ENCODE assay signal across 8 mouse cellular contexts in genomic region chr17:12169326-12169836, GRCm38 (mm10). TPM values are rescaled to one million over a fixed set of nuclear protein-coding genes. Genes with fewer than 3 reads are reported as not detected.
A peak's percentile ranks its signal among the peaks of the same experiment; 100 is the strongest.
DNase-seq lines count a peak whose midpoint lies in the region; ATAC-seq and TF ChIP-seq lines count a peak whose summit lies in the region.

No protein-coding gene starts in this region.

- H3K27ac ChIP-seq in embryonic facial prominence, embryonic 12.5 days = peak overlapping the region; percentile 47; the same call in 1 of the 2 replicates
- no peak overlapping the region for H3K27ac ChIP-seq in embryonic facial prominence, embryonic 10.5 days (replicated peaks)
- peak overlapping the region; percentile 71 for H3K27ac ChIP-seq in lung, embryonic 15.5 days
- H3K27ac ChIP-seq in stomach, postnatal 0 days (replicated peaks) = peak overlapping the region; percentile 63; the same call in 1 of the 2 replicates

- 82% methylated on average over 12 of the region's 12 CpGs for WGBS in embryonic facial prominence, embryonic 12.5 days
- WGBS in embryonic facial prominence, embryonic 10.5 days = 86% methylated on average over 12 of the region's 12 CpGs
- WGBS in lung, embryonic 15.5 days = 37% methylated on average over 12 of the region's 12 CpGs
- 52% methylated on average over 12 of the region's 12 CpGs for WGBS in lung, adult 2 months
- WGBS in stomach, postnatal 0 days = 52% methylated on average over 12 of the region's 12 CpGs

- no peak for TF ChIP-seq EP300 in stomach, postnatal 0 days (optimal IDR thresholded peaks at IDR 0.05)

- peaks cover 6% of the 10 kb centered on the region for H3K36me3 ChIP-seq in embryonic facial prominence, embryonic 12.5 days
- peaks cover 29% of the 10 kb centered on the region for H3K36me3 ChIP-seq in embryonic facial prominence, embryonic 10.5 days (replicated peaks)
- H3K36me3 ChIP-seq in lung, embryonic 15.5 days = no peaks in the 10 kb centered on the region
- no peaks in the 10 kb centered on the region for H3K36me3 ChIP-seq in stomach, postnatal 0 days (ENCODE audit: control insufficient read depth, insufficient read depth, low read length)

- H3K27me3 ChIP-seq in embryonic facial prominence, embryonic 12.5 days = no peaks in the 10 kb centered on the region
- no peaks in the 10 kb centered on the region for H3K27me3 ChIP-seq in embryonic facial prominence, embryonic 10.5 days (replicated peaks; ENCODE audit: low read depth, poor library complexity, severe bottlenecking)
- H3K27me3 ChIP-seq in lung, embryonic 15.5 days = no peaks in the 10 kb centered on the region
- no peaks in the 10 kb centered on the region for H3K27me3 ChIP-seq in stomach, postnatal 0 days (ENCODE audit: control insufficient read depth, insufficient read depth, low read length)

- DNase-seq in embryonic facial prominence, embryonic 10.5 days (ENCODE audit: low spot score) = no peak
- no peak for DNase-seq in lung, adult 2 months
- DNase-seq in kidney, postnatal 36 days = peak; percentile 12 to 35
- DNase-seq in stomach, postnatal 0 days (ENCODE audit: low spot score) = no peak
- no peak for DNase-seq in right cerebral cortex, postnatal 14 days
- no peak for DNase-seq in c-Kit-positive CD71-positive TER-119-positive erythroid progenitor cells, embryonic 14.5 days (ENCODE audit: low spot score)

- no peak for TF ChIP-seq CTCF in lung, adult 2 months (IDR thresholded peaks at IDR 0.05; ENCODE audit: insufficient read depth, low read length)
- TF ChIP-seq CTCF in stomach, postnatal 0 days (IDR thresholded peaks at IDR 0.05; ENCODE audit: low read depth) = no peak

- TF ChIP-seq POLR2A in lung, adult 2 months (IDR thresholded peaks at IDR 0.05; ENCODE audit: borderline replicate concordance, extremely low read depth, low read depth, low read length) = no peak

- ATAC-seq in embryonic facial prominence, embryonic 12.5 days (ENCODE audit: insufficient number of reproducible peaks, insufficient read depth, low FRiP score, low TSS enrichment) = no peak
- no peak for ATAC-seq in lung, embryonic 15.5 days (ENCODE audit: borderline replicate concordance, extremely low read depth, low FRiP score, low TSS enrichment)
- no peak for ATAC-seq in stomach, postnatal 0 days (ENCODE audit: low FRiP score, low TSS enrichment)

- no peaks in the 10 kb centered on the region for H3K9me3 ChIP-seq in embryonic facial prominence, embryonic 12.5 days
- no peaks in the 10 kb centered on the region for H3K9me3 ChIP-seq in embryonic facial prominence, embryonic 10.5 days
- no peaks in the 10 kb centered on the region for H3K9me3 ChIP-seq in lung, embryonic 15.5 days
- no peaks in the 10 kb centered on the region for H3K9me3 ChIP-seq in stomach, postnatal 0 days (ENCODE audit: control insufficient read depth, low read length)

- no peak overlapping the region for H3K4me3 ChIP-seq in embryonic facial prominence, embryonic 12.5 days
- H3K4me3 ChIP-seq in embryonic facial prominence, embryonic 10.5 days = no peak overlapping the region
- H3K4me3 ChIP-seq in lung, embryonic 15.5 days = no peak overlapping the region
- no peak overlapping the region for H3K4me3 ChIP-seq in lung, adult 2 months (replicated peaks; ENCODE audit: extremely low read depth, low read depth, low read length)
- no peak overlapping the region for H3K4me3 ChIP-seq in stomach, postnatal 0 days (ENCODE audit: low read depth, low read length)

- no peak overlapping the region for H3K9ac ChIP-seq in embryonic facial prominence, embryonic 12.5 days
- no peak overlapping the region for H3K9ac ChIP-seq in lung, embryonic 15.5 days
- no peak overlapping the region for H3K9ac ChIP-seq in stomach, postnatal 0 days (ENCODE audit: low read length)

- peaks cover 19% of the 10 kb centered on the region for H3K4me1 ChIP-seq in embryonic facial prominence, embryonic 12.5 days
- peaks cover 34% of the 10 kb centered on the region for H3K4me1 ChIP-seq in embryonic facial prominence, embryonic 10.5 days
- peaks cover 38% of the 10 kb centered on the region for H3K4me1 ChIP-seq in lung, embryonic 15.5 days
- H3K4me1 ChIP-seq in lung, adult 2 months (ENCODE audit: control insufficient read depth, insufficient read depth, low read length) = peaks cover 29% of the 10 kb centered on the region
- peaks cover 5% of the 10 kb centered on the region; the same call in 1 of the 2 replicates for H3K4me1 ChIP-seq in stomach, postnatal 0 days (replicated peaks; ENCODE audit: control insufficient read depth, insufficient read depth)

- no peak overlapping the region for H3K4me2 ChIP-seq in embryonic facial prominence, embryonic 12.5 days (replicated peaks)
- H3K4me2 ChIP-seq in lung, embryonic 15.5 days = peak overlapping the region; percentile 13; the same call in 1 of the 2 replicates
- H3K4me2 ChIP-seq in stomach, postnatal 0 days (replicated peaks; ENCODE audit: low read depth) = no peak overlapping the region

RNA-seq across cellular contexts. Expression of gene Agpat4, which starts 50.9 kb away (rescaled TPM):
- 42.6 and 44.7 TPM in 2 replicates for polyA plus RNA-seq in embryonic facial prominence, embryonic 12.5 days (2016; fragmentation: Nextera tagmentation; extraction: Ambion mirVana)
- 39.4 and 41.3 TPM in 2 replicates for polyA plus RNA-seq in embryonic facial prominence, embryonic 10.5 days (2016; fragmentation: Nextera tagmentation; extraction: Ambion mirVana)
- 38.8 and 43.7 TPM in 2 replicates for polyA plus RNA-seq in lung, embryonic 15.5 days (2015; fragmentation: Nextera tagmentation; extraction: Ambion mirVana)
- 40.1 and 50.7 TPM in 2 replicates for polyA plus RNA-seq in lung, adult 2 months (2012; rRNA removed)
- polyA plus RNA-seq in stomach, postnatal 0 days (2015; fragmentation: Nextera tagmentation; extraction: Ambion mirVana) = 18.7 and 19.5 TPM in 2 replicates

Comparison
In these comparisons a context has a peak if more than half of its experiments do, and no peak if none do; other contexts are left out.
1. DNase-seq: peak in kidney, postnatal 36 days (2 of 2); none in embryonic facial prominence, embryonic 10.5 days (single experiment), lung, adult 2 months (single experiment), stomach, postnatal 0 days (single experiment), right cerebral cortex, postnatal 14 days (single experiment) and c-Kit-positive CD71-positive TER-119-positive erythroid progenitor cells, embryonic 14.5 days (single experiment).